Mouse (Mus musculus): ENCODE measurements at regions not wholly inside any gene's neighbourhood (a gene's known extent, or its start where the extent isn't known, plus 50 kb on each side); places are given as distances from the start of the nearest gene placed in this dataset.

GRCm38 (mm10) chr12:109272101-109272500 is 180.5 kb upstream of the Dlk1 start:
- Histone ChIP-seq H3K36me3 (ENCODE audit: control insufficient read depth, insufficient read depth, low read length) (no peaks in the 10 kb centered on the region), H3K4me1 (ENCODE audit: control insufficient read depth, insufficient read depth, low read length) (no peaks in the 10 kb centered on the region), H3K27me3 (ENCODE audit: control insufficient read depth, insufficient read depth, low read length) (no peaks in the 10 kb centered on the region), H3K4me3 (ENCODE audit: control insufficient read depth, low read depth, low read length) (no peak overlapping the region), H3K27ac (ENCODE audit: control insufficient read depth, insufficient read depth, low read depth, low read length) (no peak overlapping the region)
- TF ChIP-seq CTCF (IDR thresholded peaks at IDR 0.05; ENCODE audit: control insufficient read depth, insufficient read depth, insufficient replicate concordance, low read depth, low read length), result no peak
- TF ChIP-seq POLR2A (IDR thresholded peaks at IDR 0.05; ENCODE audit: control insufficient read depth, low read depth, low read length), result no peak

GRCm38 (mm10) chr12:109314850-109315249 is 137.8 kb upstream of the Dlk1 start:
- TF ChIP-seq POLR2A (IDR thresholded peaks at IDR 0.05; ENCODE audit: control insufficient read depth, low read depth, low read length), result no peak
- TF ChIP-seq CTCF (IDR thresholded peaks at IDR 0.05; ENCODE audit: control insufficient read depth, insufficient read depth, insufficient replicate concordance, low read depth, low read length), result no peak
- no peaks in the 10 kb centered on the region for H3K27me3 ChIP-seq (ENCODE audit: control insufficient read depth, insufficient read depth, low read length)
- H3K4me1 ChIP-seq (ENCODE audit: control insufficient read depth, insufficient read depth, low read length), result no peaks in the 10 kb centered on the region
- no peak overlapping the region for H3K4me3 ChIP-seq (ENCODE audit: control insufficient read depth, low read depth, low read length)
- H3K27ac ChIP-seq (ENCODE audit: control insufficient read depth, insufficient read depth, low read depth, low read length), result no peak overlapping the region
- no peaks in the 10 kb centered on the region for H3K36me3 ChIP-seq (ENCODE audit: control insufficient read depth, insufficient read depth, low read length)

DNA sequence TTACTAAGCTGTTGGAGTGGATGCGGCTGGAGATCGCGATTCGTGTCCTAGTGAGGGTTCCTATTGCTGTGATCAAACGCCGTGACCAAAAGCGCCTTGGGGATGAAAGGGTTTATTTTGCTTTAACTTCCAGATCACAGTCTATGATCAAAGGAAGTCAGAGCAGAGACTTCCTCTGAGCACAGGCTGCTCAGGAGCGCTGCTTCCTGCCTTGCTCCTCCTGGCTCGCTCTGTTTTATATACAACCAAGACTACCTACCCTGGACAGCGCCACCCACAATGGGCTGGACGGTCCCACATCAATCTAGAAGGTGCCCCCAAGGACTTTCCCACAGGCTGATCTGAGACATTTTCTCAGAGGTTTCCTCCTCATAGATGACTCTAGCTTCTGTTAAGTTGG is 126.6 kb upstream of the Dlk1 start:
- no peak for TF ChIP-seq POLR2A (IDR thresholded peaks at IDR 0.05; ENCODE audit: control insufficient read depth, low read depth, low read length)
- TF ChIP-seq CTCF (IDR thresholded peaks at IDR 0.05; ENCODE audit: control insufficient read depth, insufficient read depth, insufficient replicate concordance, low read depth, low read length), result no peak
- Histone ChIP-seq H3K27ac (ENCODE audit: control insufficient read depth, insufficient read depth, low read depth, low read length) (no peak overlapping the region), H3K36me3 (ENCODE audit: control insufficient read depth, insufficient read depth, low read length) (no peaks in the 10 kb centered on the region), H3K4me1 (ENCODE audit: control insufficient read depth, insufficient read depth, low read length) (no peaks in the 10 kb centered on the region), H3K27me3 (ENCODE audit: control insufficient read depth, insufficient read depth, low read length) (no peaks in the 10 kb centered on the region), H3K4me3 (ENCODE audit: control insufficient read depth, low read depth, low read length) (no peak overlapping the region)

GRCm38 (mm10) chr12:109371327-109371726 is 81.3 kb upstream of the Dlk1 start:
- TF ChIP-seq CTCF (IDR thresholded peaks at IDR 0.05; ENCODE audit: control insufficient read depth, insufficient read depth, insufficient replicate concordance, low read depth, low read length) (no peak), POLR2A (IDR thresholded peaks at IDR 0.05; ENCODE audit: control insufficient read depth, low read depth, low read length) (no peak)
- Histone ChIP-seq H3K27me3 (ENCODE audit: control insufficient read depth, insufficient read depth, low read length) (no peaks in the 10 kb centered on the region), H3K4me3 (ENCODE audit: control insufficient read depth, low read depth, low read length) (no peak overlapping the region), H3K36me3 (ENCODE audit: control insufficient read depth, insufficient read depth, low read length) (no peaks in the 10 kb centered on the region), H3K27ac (ENCODE audit: control insufficient read depth, insufficient read depth, low read depth, low read length) (no peak overlapping the region), H3K4me1 (ENCODE audit: control insufficient read depth, insufficient read depth, low read length) (no peaks in the 10 kb centered on the region)

DNA sequence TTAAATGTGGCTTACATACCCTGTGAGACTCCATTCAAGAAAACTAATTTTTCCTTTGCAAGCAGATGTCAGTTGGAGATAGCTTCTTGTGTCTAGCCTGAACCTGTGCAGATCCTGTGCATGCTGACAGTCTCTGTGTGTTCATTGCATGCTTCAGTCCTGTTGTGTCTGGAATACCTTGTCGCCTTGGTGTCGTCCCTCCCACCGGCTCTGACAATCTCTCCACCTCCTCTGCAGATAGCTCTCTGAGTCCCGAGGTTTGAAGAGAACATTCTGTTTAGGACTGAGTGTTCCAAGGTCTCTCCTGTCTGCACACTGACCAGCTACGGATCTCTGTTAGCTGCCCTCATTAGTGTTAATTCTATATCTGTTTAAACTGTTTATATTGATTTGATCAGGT is 66.8 kb upstream of the Dlk1 start:
- H3K36me3 ChIP-seq (ENCODE audit: control insufficient read depth, insufficient read depth, low read length), result no peaks in the 10 kb centered on the region
- TF ChIP-seq CTCF (IDR thresholded peaks at IDR 0.05; ENCODE audit: control insufficient read depth, insufficient read depth, insufficient replicate concordance, low read depth, low read length), result no peak
- no peak for TF ChIP-seq POLR2A (IDR thresholded peaks at IDR 0.05; ENCODE audit: control insufficient read depth, low read depth, low read length)
- no peaks in the 10 kb centered on the region for H3K4me1 ChIP-seq (ENCODE audit: control insufficient read depth, insufficient read depth, low read length)
- no peaks in the 10 kb centered on the region for H3K27me3 ChIP-seq (ENCODE audit: control insufficient read depth, insufficient read depth, low read length)
- no peak overlapping the region for H3K4me3 ChIP-seq (ENCODE audit: control insufficient read depth, low read depth, low read length)
- H3K27ac ChIP-seq (ENCODE audit: control insufficient read depth, insufficient read depth, low read depth, low read length), result no peak overlapping the region

GRCm38 (mm10) chr12:109388791-109389190 is 63.8 kb upstream of the Dlk1 start:
- Histone ChIP-seq H3K27ac (ENCODE audit: control insufficient read depth, insufficient read depth, low read depth, low read length) (no peak overlapping the region), H3K27me3 (ENCODE audit: control insufficient read depth, insufficient read depth, low read length) (no peaks in the 10 kb centered on the region), H3K36me3 (ENCODE audit: control insufficient read depth, insufficient read depth, low read length) (no peaks in the 10 kb centered on the region), H3K4me3 (ENCODE audit: control insufficient read depth, low read depth, low read length) (no peak overlapping the region), H3K4me1 (ENCODE audit: control insufficient read depth, insufficient read depth, low read length) (peaks cover 3% of the 10 kb centered on the region)
- TF ChIP-seq POLR2A (IDR thresholded peaks at IDR 0.05; ENCODE audit: control insufficient read depth, low read depth, low read length), result no peak
- TF ChIP-seq CTCF (IDR thresholded peaks at IDR 0.05; ENCODE audit: control insufficient read depth, insufficient read depth, insufficient replicate concordance, low read depth, low read length), result no peak

DNA sequence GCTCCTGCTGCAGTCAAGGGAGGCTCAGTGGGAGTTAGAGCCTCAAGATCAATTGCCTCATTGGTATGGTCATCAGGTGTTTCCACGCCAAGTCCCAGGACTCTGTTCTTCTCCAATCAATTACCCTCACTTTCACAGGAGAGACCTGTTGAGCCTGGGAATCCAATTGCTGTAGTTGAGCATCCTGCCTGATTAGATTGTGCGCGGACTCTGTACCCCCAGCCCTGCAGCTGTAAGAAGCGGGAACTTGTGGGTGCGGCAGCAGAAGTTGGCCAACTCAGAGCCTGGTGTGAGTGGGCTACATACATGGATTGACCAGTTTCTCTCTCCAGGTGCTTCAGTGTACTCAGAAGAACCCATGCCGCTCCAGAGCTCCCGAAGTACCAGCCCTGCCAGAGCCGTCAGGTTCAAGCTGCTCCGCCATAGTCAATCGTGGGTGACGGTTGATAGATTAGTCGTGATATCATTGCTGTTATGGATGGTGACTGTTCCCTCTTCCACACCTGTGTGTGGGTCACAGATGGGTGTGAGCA is 62.2 kb upstream of the Dlk1 start:
- H3K27me3 ChIP-seq (ENCODE audit: control insufficient read depth, insufficient read depth, low read length), result no peaks in the 10 kb centered on the region
- no peak overlapping the region for H3K4me3 ChIP-seq (ENCODE audit: control insufficient read depth, low read depth, low read length)
- H3K36me3 ChIP-seq (ENCODE audit: control insufficient read depth, insufficient read depth, low read length), result no peaks in the 10 kb centered on the region
- H3K27ac ChIP-seq (ENCODE audit: control insufficient read depth, insufficient read depth, low read depth, low read length), result no peak overlapping the region
- H3K4me1 ChIP-seq (ENCODE audit: control insufficient read depth, insufficient read depth, low read length), result peaks cover 5% of the 10 kb centered on the region
- TF ChIP-seq CTCF (IDR thresholded peaks at IDR 0.05; ENCODE audit: control insufficient read depth, insufficient read depth, insufficient replicate concordance, low read depth, low read length) (no peak), POLR2A (IDR thresholded peaks at IDR 0.05; ENCODE audit: control insufficient read depth, low read depth, low read length) (no peak)

GRCm38 (mm10) chr12:109390978-109391377 is 61.6 kb upstream of the Dlk1 start:
- TF ChIP-seq POLR2A (IDR thresholded peaks at IDR 0.05; ENCODE audit: control insufficient read depth, low read depth, low read length) (no peak), CTCF (IDR thresholded peaks at IDR 0.05; ENCODE audit: control insufficient read depth, insufficient read depth, insufficient replicate concordance, low read depth, low read length) (no peak)
- Histone ChIP-seq H3K4me3 (ENCODE audit: control insufficient read depth, low read depth, low read length) (no peak overlapping the region), H3K27ac (ENCODE audit: control insufficient read depth, insufficient read depth, low read depth, low read length) (no peak overlapping the region), H3K4me1 (ENCODE audit: control insufficient read depth, insufficient read depth, low read length) (peaks cover 5% of the 10 kb centered on the region), H3K36me3 (ENCODE audit: control insufficient read depth, insufficient read depth, low read length) (no peaks in the 10 kb centered on the region), H3K27me3 (ENCODE audit: control insufficient read depth, insufficient read depth, low read length) (no peaks in the 10 kb centered on the region)

Measured in testis, adult 2 months (tissue).